Mouse (Mus musculus) lung, embryonic 15.5 days (tissue): ENCODE results near the gene Gsap. TPM values are rescaled to one million over a fixed set of nuclear protein-coding genes. Genes with fewer than 3 reads are reported as not detected.

Experiments
- ATAC-seq: fragments of 200-750 bp; cut with Nextera tagmentation; 2 replicates; pipeline ENCODE4 v1.8.0; 2017; ENCODE audit warnings: moderate number of reproducible peaks, borderline replicate concordance; ENCODE audit not compliant: low FRiP score, low TSS enrichment; ENCODE audit errors: extremely low read depth
- H3K27ac ChIP-seq: fragments of 300-500 bp; sonication (generic); 2 replicates; pipeline ENCODE4 v1.5.1; 2015; ENCODE audit warnings: moderate library complexity, mild to moderate bottlenecking, inconsistent platforms
- H3K27me3 ChIP-seq: fragments of 300-500 bp; sonication (generic); 2 replicates; pipeline ENCODE4 v1.6.1; 2015; ENCODE audit warnings: inconsistent platforms
- H3K36me3 ChIP-seq: fragments of 300-500 bp; sonication (generic); 2 replicates; pipeline ENCODE4 v1.6.1; 2015; ENCODE audit warnings: inconsistent platforms
- H3K4me1 ChIP-seq: fragments of 300-500 bp; sonication (generic); 2 replicates; pipeline ENCODE4 v1.6.1; 2015; ENCODE audit warnings: inconsistent platforms
- H3K4me2 ChIP-seq: fragments of 300-500 bp; sonication (generic); 2 replicates; pipeline ENCODE4 v1.6.1; 2015; ENCODE audit warnings: inconsistent platforms, mild to moderate bottlenecking, moderate library complexity
- H3K4me3 ChIP-seq: fragments of 300-500 bp; sonication (generic); 2 replicates; pipeline ENCODE4 v1.5.1; 2015; ENCODE audit warnings: mild to moderate bottlenecking, inconsistent platforms
- H3K9ac ChIP-seq: fragments of 300-500 bp; sonication (generic); 2 replicates; pipeline ENCODE4 v1.6.1; 2015; ENCODE audit warnings: inconsistent platforms
- H3K9me3 ChIP-seq: fragments of 300-500 bp; sonication (generic); 2 replicates; pipeline ENCODE4 v1.6.1; 2016; ENCODE audit warnings: inconsistent platforms
- WGBS: fragments of 180-500 bp; shearing (Covaris S2); methylation state at CpG from one replicate; pipeline ENCODE4 v1.1.7; 2015; 5-methylcytosine and 5-hydroxymethylcytosine counted together
- polyA plus RNA-seq: library from polyadenylated mRNA; unstranded; fragments of >200 nt; fragmentation: Nextera tagmentation; extraction: Ambion mirVana; gene quantifications from 2 replicates; pipeline ENCODE4 v1.2.1, GENCODE M21; 2015

The Gsap gene
- polyA plus RNA-seq, 1 experiment from 2014 or later, result 3.2 TPM

GRCm38 (mm10) chr5:21245241-21245640 is 59.2 kb downstream of the Gsap start:
- 74% methylated on average over 1 of the region's 1 CpGs for WGBS
- H3K4me2 ChIP-seq, result no peak overlapping the region
- H3K9me3 ChIP-seq, result no peaks in the 10 kb centered on the region
- no peaks in the 10 kb centered on the region for H3K27me3 ChIP-seq
- H3K9ac ChIP-seq, result no peak overlapping the region
- ATAC-seq, result no peak
- H3K36me3 ChIP-seq, result no peaks in the 10 kb centered on the region
- H3K27ac ChIP-seq, result no peak overlapping the region
- no peaks in the 10 kb centered on the region for H3K4me1 ChIP-seq
- no peak overlapping the region for H3K4me3 ChIP-seq

GRCm38 (mm10) chr5:21246794-21247193 is 60.7 kb downstream of the Gsap start:
- no peak overlapping the region for H3K4me3 ChIP-seq
- no peak overlapping the region for H3K27ac ChIP-seq
- H3K9me3 ChIP-seq, result no peaks in the 10 kb centered on the region
- no peak for ATAC-seq
- WGBS, result 72% methylated on average over 6 of the region's 6 CpGs
- no peak overlapping the region for H3K4me2 ChIP-seq
- H3K27me3 ChIP-seq, result no peaks in the 10 kb centered on the region
- no peaks in the 10 kb centered on the region for H3K36me3 ChIP-seq
- no peaks in the 10 kb centered on the region for H3K4me1 ChIP-seq
- no peak overlapping the region for H3K9ac ChIP-seq

GRCm38 (mm10) chr5:21247916-21248315 is 61.9 kb downstream of the Gsap start:
- H3K36me3 ChIP-seq, result no peaks in the 10 kb centered on the region
- no peak overlapping the region for H3K4me3 ChIP-seq
- no peaks in the 10 kb centered on the region for H3K4me1 ChIP-seq
- no peaks in the 10 kb centered on the region for H3K9me3 ChIP-seq
- H3K27ac ChIP-seq, result no peak overlapping the region
- WGBS, result 44% methylated on average over 2 of the region's 2 CpGs
- no peak for ATAC-seq
- no peaks in the 10 kb centered on the region for H3K27me3 ChIP-seq
- no peak overlapping the region for H3K9ac ChIP-seq
- no peak overlapping the region for H3K4me2 ChIP-seq

GRCm38 (mm10) chr5:21248834-21249233 is 62.8 kb downstream of the Gsap start:
- H3K4me3 ChIP-seq, result no peak overlapping the region
- H3K4me1 ChIP-seq, result no peaks in the 10 kb centered on the region
- no peak overlapping the region for H3K4me2 ChIP-seq
- no peaks in the 10 kb centered on the region for H3K27me3 ChIP-seq
- H3K27ac ChIP-seq, result no peak overlapping the region
- ATAC-seq, result no peak
- H3K9ac ChIP-seq, result no peak overlapping the region
- H3K36me3 ChIP-seq, result no peaks in the 10 kb centered on the region
- 50% methylated on average over 5 of the region's 5 CpGs for WGBS
- H3K9me3 ChIP-seq, result no peaks in the 10 kb centered on the region

- H3K4me2 ChIP-seq, result no peak overlapping the region
- no peaks in the 10 kb centered on the region for H3K9me3 ChIP-seq
- 76% methylated on average over 12 of the region's 12 CpGs for WGBS
- no peak overlapping the region for H3K9ac ChIP-seq
- H3K36me3 ChIP-seq, result no peaks in the 10 kb centered on the region
- H3K4me3 ChIP-seq, result no peak overlapping the region
- ATAC-seq, result no peak
- no peak overlapping the region for H3K27ac ChIP-seq
- no peaks in the 10 kb centered on the region for H3K27me3 ChIP-seq
- H3K4me1 ChIP-seq, result no peaks in the 10 kb centered on the region
Measured at GRCm38 (mm10) chr5:21254731-21255525, 68.9 kb downstream of the Gsap start.

- Histone ChIP-seq H3K4me3 (no peak overlapping the region), H3K27me3 (no peaks in the 10 kb centered on the region), H3K4me2 (no peak overlapping the region), H3K9ac (no peak overlapping the region), H3K4me1 (no peaks in the 10 kb centered on the region), H3K9me3 (no peaks in the 10 kb centered on the region), H3K36me3 (no peaks in the 10 kb centered on the region), H3K27ac (no peak overlapping the region)
- ATAC-seq, result no peak
- whole genome bisulfite sequencing, result 62% methylated on average over 5 of the region's 5 CpGs
Measured at GRCm38 (mm10) chr5:21255551-21256132, 69.6 kb downstream of the Gsap start.

- H3K4me1 ChIP-seq, result no peaks in the 10 kb centered on the region
- no peak overlapping the region for H3K4me2 ChIP-seq
- H3K9ac ChIP-seq, result no peak overlapping the region
- H3K27ac ChIP-seq, result no peak overlapping the region
- no peaks in the 10 kb centered on the region for H3K9me3 ChIP-seq
- no peak for ATAC-seq
- H3K36me3 ChIP-seq, result no peaks in the 10 kb centered on the region
- WGBS, result 56% methylated on average over 4 of the region's 4 CpGs
- H3K27me3 ChIP-seq, result no peaks in the 10 kb centered on the region
- H3K4me3 ChIP-seq, result no peak overlapping the region
Measured at GRCm38 (mm10) chr5:21257126-21257525, 71.1 kb downstream of the Gsap start.

- H3K9me3 ChIP-seq, result no peaks in the 10 kb centered on the region
- no peak overlapping the region for H3K9ac ChIP-seq
- 63% methylated on average over 6 of the region's 6 CpGs for WGBS
- no peaks in the 10 kb centered on the region for H3K27me3 ChIP-seq
- H3K36me3 ChIP-seq, result no peaks in the 10 kb centered on the region
- H3K4me2 ChIP-seq, result no peak overlapping the region
- no peak overlapping the region for H3K4me3 ChIP-seq
- ATAC-seq, result no peak
- H3K4me1 ChIP-seq, result no peaks in the 10 kb centered on the region
- no peak overlapping the region for H3K27ac ChIP-seq
Measured at GRCm38 (mm10) chr5:21257806-21258205, 71.8 kb downstream of the Gsap start.

- no peak overlapping the region for H3K9ac ChIP-seq
- WGBS, result 62% methylated on average over 7 of the region's 7 CpGs
- H3K4me1 ChIP-seq, result no peaks in the 10 kb centered on the region
- H3K36me3 ChIP-seq, result no peaks in the 10 kb centered on the region
- H3K27me3 ChIP-seq, result no peaks in the 10 kb centered on the region
- no peaks in the 10 kb centered on the region for H3K9me3 ChIP-seq
- no peak for ATAC-seq
- H3K4me3 ChIP-seq, result no peak overlapping the region
- no peak overlapping the region for H3K27ac ChIP-seq
- no peak overlapping the region for H3K4me2 ChIP-seq
Measured at GRCm38 (mm10) chr5:21260746-21261145, 74.7 kb downstream of the Gsap start.

- Histone ChIP-seq H3K4me1 (no peaks in the 10 kb centered on the region), H3K4me3 (no peak overlapping the region), H3K27me3 (no peaks in the 10 kb centered on the region), H3K4me2 (no peak overlapping the region), H3K27ac (no peak overlapping the region), H3K9me3 (no peaks in the 10 kb centered on the region), H3K9ac (no peak overlapping the region), H3K36me3 (no peaks in the 10 kb centered on the region)
- ATAC-seq, result no peak
- 31% methylated on average over 6 of the region's 6 CpGs for WGBS
Measured at GRCm38 (mm10) chr5:21261202-21261844, 75.3 kb downstream of the Gsap start.

GRCm38 (mm10) chr5:21263202-21264055 is 77.4 kb downstream of the Gsap start:
- Histone ChIP-seq H3K27ac (no peak overlapping the region), H3K9me3 (no peaks in the 10 kb centered on the region), H3K27me3 (no peaks in the 10 kb centered on the region), H3K4me2 (no peak overlapping the region), H3K36me3 (no peaks in the 10 kb centered on the region), H3K9ac (no peak overlapping the region), H3K4me1 (no peaks in the 10 kb centered on the region), H3K4me3 (no peak overlapping the region)
- no peak for ATAC-seq
- WGBS, result 48% methylated on average over 18 of the region's 18 CpGs
